Mouse (Mus musculus) left cerebral cortex, adult 8-10 months (tissue): Measurements from ENCODE around the gene Ssna1. TPM values are rescaled to one million over a fixed set of nuclear protein-coding genes. Genes with fewer than 3 reads are reported as not detected.
"Not testable (repeated sequence)": the region's sequence is repeated elsewhere in the genome, so short reads cannot be mapped to it uniquely, and the experiment has no call there.

Experiments used
- DNase-seq, 2 experiments: peaks; one replicate each; pipeline ENCODE4 v3.0.0; 2022; ENCODE audit warnings: low spot score in 2 of 2
- total RNA-seq, 4 experiments: library from RNA; stranded (reverse); gene quantifications; 2 replicates each; pipeline ENCODE4 v1.2.4; 2022

Ssna1 gene
- total RNA-seq, 4 experiments from 2014 or later, result 57.5 to 67.8 (median 62.1) TPM

DNA sequence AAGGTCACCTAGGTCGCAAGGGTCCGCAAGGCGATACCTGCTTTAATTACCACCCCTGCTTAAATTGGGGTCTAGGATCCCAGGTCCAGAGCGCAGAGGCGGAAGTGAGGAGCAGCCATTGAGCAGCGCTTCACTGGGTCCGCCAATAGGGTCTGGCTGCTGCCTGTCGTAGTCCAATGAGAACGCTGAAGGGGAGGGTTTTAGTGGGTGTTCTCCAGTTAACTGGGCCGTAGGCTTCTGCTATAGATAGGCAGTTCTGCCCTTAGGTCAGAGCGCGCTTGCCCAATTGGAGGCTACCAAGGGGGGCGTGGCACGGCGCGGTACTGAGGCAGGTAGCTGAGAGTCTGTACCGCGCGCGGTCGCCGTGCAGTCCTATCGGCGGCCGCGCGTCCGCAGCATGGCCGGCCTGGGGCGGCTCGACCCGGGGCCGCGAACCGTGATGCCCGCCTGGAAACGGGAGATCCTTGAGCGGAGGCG is 9.9 kb downstream of the Ssna1 start, which contains the start of gene Tprn:
TSS of gene Tprn (plus strand) at position 328 of the 477 bp plus-strand sequence.
- peak; percentile 76 to 98 for DNase-seq

DNA sequence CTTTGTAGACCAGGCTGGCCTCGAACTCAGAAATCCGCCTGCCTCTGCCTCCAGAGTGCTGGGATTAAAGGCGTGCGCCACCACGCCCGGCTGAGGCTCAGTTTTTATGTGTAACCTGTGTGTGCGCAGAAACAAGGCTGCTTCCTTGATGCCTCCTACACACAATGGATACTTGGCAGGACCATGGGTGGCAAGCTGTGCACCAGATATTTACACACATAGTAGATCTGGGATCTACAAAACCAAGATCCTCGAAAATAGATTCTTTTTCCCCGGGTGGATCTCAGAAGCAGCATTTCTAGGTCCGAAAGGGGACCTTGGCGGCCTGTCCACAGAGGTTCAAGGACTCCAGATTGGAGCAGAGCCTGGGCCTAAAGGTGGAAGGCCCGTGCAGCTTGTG is 10.4 kb downstream of the Ssna1 start:
- no peak for DNase-seq

DNA sequence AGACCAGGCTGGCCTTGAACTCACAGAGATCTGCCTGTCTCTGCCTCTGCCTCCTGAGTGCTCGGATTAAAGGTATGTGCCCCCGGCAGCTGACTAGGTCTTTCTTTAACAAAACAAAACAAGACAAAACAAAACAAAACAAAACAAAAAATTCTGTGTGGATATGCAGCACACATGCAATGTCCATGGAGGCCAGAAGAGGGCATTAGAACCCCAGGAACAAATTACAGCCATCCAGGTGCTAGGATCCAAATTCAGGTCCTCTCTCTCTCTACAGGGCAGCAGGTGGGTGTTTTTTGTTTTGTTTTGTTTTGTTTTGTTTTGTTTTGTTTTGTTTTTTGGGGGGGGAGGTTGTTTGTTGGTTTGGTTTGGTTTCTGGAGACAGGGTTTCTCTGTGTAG is 13.4 kb downstream of the Ssna1 start:
- DNase-seq, result no peak

DNA sequence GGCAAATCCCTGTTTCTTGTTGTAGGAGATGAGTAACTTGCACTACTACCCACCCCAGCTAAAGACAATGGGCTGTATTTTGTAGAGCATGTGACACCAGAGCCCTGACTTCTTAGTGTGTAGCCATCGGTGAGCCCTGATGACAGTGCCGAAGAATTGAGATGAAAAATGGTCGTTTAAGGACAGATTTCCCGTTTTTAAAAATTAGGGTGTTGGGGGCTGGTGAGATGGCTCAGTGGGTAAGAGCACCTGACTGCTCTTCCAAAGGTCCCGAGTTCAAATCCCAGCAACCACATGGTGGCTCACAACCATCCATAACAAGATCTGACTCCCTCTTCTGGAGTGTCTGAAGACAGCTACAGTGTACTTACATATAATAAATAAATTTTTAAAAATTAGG is 15.0 kb downstream of the Ssna1 start:
- not testable (repeated sequence) for DNase-seq

DNA sequence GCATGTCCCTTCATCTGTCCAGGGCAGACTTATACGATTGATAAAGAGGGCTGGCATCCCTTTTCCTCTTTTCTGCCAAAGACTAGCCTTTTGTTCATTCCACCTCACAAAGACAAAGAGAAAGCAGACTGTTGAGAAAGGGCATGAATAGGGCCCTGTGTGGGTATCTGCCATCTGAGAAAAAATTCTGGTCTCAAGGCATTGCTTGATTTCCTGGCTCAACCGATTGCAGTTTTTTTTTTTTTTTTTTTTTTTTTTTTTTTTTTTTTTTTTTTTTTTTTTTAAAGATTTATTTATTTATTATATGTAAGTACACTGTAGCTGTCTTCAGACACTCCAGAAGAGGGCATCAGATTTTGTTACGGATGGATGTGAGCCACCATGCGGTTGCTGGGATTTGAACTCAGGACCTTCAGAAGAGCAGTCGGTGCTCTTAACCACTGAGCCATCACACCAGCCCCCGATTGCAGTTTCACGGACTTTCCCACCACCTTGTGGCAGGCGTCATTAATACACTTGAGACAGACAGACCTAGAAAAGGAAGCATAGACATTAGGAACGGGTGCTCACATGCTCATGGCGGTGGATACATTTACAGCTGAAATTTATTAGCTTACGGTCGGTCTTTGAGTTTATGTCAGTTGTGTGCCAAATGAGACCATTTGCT is 15.7 kb downstream of the Ssna1 start:
- not testable (repeated sequence) for DNase-seq

DNA sequence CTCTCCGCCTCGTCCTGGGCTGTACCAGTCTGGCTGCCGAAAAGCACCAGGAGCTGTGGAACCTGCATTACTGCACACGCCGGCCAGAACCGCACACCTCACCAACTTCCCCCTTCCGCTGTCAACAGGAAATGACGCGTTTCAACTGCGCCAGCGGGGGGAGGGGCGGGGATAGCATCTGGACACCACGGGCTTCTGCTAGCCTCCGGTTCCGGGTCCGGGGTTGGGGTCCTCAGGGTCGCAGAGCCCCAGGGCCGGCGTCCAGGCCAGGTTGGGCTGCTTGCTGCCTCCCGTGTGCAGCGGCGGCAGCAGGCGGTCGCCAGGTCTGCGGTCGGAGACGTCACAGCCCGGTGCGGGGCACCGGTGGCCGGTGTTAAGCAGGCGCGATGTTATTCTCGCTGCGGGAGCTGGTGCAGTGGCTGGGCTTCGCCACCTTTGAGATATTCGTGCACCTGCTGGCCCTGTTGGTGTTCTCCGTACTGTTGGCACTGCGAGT is 16.9 kb downstream of the Ssna1 start, which contains the start of gene Tmem203:
TSS of gene Tmem203 (plus strand) at position 156 of the 496 bp plus-strand sequence.
- peak; percentile 77 to 83 for DNase-seq

DNA sequence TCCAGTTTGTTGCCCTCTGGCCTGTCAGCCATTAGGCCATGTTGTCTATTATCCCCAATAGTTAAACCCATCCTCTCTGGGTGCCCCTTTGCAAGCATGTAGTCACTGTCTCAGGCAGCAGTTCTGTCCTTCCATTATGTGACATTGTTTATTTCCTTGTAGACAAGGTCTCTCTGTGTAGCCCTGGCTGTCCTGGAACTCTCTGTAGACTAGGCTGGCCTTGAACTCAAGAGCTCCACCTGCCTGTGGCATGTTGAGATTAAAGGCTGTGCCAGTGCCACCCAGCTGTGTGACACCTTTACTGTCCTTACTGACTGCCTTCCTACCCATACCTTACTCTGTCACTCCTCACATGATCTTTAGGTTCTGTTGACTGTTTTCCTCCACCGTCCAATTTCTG is 19.9 kb downstream of the Ssna1 start:
- no peak for DNase-seq

DNA sequence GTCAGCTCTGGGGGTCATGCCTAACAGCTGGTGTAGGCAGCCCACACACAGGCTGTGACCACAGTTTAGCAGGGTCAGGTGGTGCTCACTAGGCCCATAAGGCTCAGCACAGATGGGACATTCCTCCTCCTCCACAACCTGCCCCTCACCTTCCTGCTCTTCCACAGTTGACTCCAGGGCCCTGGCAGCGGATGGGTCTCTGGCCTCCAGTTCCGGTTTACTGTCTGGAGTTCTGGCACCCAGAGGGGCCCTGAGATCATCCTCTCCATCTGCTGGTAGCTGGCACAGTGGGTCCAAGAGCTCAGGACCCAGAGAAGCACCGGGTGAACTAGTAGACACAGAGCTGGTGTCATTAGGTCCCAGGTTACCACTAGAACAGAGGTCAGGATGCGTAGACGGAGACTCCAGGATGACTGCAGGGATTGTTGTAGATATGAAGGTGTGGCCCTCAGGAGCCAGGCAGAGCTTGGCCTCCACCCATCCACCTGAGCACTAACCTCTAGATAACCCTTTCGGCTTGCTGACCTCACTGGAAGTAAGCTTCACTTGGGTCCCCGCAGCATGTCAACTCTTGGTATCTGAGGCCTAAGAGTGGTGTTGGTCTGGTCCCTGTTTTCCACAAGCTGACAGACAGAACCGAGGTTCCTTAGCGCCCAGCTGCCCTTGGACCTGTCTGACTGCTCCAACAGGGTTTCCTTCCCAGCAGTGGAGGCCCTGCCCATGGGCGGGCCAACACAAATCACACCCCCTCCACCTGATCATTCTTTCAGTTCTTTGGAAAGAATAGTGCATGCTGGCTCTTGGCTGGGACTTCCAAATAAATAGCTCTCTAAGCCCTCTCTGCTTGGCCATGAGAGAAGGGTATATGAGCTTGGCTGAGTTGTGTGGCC is 25.8 kb downstream of the Ssna1 start, which contains the start of gene AL732309.1:
TSS of gene AL732309.1 (minus strand) at position 681 of the 890 bp plus-strand sequence.
- no peak for DNase-seq

DNA sequence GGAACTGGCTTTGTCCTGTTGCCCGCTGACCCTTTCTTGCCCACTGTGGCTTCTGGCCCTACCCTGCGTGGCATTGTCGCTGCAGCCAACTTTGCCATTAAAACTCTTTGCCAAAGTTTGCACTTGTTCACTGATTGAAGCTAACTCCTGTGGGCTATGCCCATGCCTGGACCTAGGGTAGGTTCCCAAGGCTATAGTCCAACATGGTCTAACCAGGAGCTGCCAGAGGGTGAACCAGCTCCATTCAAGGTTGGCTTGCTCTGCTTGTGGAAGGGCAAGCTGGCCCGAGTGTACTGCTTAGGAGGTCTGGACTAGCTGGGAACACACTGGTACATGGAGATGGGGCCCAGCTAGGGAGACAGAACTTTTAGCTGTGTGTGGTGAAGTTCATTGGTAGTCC is 28.1 kb downstream of the Ssna1 start:
- DNase-seq, result no peak

DNA sequence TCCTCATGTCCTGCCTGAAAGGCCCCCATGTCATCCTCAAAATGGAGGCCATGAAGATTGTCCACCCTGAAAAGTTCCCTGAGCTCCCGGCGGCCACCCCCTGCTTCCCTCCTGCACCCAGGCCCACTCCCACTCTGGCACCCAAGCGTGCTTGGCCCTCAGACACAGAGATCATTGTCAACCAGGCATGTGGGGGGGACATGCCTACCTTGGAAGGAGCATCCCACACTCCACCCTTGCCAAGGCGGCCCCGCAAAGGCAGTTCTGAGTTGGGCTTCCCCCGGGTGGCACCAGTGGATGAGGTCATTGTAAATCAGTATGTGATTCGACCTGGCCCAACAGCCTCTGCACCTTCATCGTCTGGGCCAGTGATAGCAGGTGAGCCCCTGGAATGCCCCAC is 28.9 kb downstream of the Ssna1 start:
- no peak for DNase-seq

DNA sequence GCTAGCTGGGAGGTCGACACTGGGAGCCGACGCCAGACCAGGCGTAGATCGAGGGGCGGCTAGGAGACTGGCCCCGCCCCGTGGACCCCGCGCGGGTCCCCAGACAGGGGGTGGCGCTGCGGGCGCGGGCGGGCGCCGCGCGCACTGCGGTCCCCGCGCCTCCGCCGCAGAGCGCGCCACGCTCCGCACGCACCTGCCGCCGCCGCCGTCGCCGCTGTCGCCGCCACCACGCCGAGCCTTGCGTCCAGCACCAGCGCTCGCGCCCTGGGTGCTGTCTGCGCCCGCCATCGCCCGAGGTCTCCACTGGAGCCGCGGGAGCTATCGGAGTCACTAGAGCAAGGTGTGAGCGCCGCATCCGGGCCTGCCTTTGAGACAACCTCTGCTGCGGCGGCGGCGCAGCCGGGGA is 30.1 kb downstream of the Ssna1 start, which contains the start of the genes Rnf208 and Cysrt1:
TSS of gene Rnf208 (plus strand) at position 155 of the 406 bp plus-strand sequence.
TSS of gene Cysrt1 (minus strand) at position 352 of the 406 bp plus-strand sequence.
- DNase-seq, result no peak

DNA sequence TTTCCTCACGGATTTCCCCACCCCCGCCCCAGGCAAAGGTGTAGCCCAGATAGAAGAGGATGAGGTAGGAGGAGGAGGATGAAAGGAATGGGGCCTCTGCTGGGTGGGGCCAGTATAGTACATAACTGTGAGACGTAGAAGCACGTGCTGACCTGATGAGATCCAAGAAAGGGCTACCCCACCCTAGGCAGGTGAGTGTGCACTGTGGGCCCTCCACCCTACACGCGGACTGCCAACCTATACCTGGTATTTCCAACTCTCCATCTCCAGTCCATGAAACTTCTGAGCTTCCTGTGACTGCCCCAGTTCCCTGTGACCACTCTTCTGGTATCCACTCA is 30.8 kb downstream of the Ssna1 start:
- no peak for DNase-seq

DNA sequence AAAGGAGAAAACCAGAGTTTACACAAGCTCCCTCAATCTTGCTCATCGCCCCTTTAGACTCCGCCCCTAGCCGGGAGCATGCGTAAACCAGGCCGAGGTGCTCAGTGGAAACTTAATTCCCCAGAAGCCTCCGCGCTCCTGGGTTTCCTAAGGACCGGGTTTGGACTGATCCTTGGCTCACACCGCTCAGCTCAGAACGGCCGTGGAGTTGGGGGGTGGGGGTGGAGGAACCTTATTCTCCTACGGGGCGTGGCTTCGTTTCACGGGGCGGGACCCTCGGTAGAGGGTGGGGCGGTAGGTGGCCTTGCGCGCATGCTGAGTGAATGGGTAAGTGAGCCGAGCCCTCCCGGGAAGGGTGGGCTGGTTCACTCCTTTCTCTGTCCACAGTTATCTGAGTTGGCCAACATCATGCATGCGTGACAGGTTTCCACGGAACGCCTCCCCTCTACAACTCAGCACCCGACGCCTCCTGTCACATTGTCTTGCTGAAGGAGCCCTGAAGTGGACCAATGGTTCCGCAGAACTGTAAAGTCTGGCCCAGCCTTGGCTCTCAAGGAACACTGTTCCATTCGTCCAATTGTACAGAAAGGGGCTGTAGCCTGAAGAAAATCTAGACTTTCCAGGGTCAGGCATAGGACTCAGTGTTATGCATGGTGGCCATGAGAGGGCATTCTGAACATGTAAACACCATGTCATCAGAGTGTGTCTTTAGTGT is 31.4 kb downstream of the Ssna1 start:
- DNase-seq, result peak in 1 of 2 experiments; percentile 68

DNA sequence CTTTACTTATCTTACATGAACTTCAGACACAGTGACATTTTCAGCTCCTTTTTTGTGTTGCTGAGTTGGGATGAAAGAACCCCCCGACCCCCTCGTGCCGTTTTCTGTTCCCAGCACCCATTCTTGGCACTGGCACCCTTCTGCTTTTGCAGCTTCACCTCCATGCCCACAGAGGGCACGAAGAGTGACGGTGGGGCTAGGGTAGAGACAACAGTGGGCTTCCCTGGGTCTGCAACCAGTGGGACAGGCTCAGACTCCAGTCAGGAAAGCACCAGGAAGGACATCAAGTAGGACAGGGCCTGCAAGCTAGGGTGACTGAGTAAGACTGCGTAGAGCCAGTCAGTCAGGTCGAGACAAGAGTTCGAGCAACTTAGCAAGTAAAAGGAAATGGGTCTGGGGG is 31.9 kb downstream of the Ssna1 start:
- DNase-seq, result no peak

DNA sequence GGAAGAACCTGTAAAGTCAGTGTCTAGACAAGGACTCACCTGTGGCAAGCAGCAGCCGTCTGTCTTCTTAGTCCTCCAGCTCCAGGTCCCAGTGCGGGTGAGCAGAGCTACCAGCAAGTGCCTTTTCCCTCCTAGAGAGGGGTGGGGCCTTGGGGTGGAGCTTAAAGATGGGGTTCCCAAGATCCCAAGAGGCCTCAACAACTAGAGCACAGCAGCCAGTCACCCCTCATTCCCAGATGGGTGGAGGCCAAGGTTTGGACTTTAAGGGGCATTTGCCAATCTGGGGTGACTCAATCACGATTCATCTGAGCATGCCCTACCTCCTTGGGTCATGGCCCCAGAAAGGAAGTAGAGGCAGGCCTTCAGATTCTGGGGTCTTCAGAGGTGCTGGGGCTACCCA is 32.5 kb downstream of the Ssna1 start:
- no peak for DNase-seq

DNA sequence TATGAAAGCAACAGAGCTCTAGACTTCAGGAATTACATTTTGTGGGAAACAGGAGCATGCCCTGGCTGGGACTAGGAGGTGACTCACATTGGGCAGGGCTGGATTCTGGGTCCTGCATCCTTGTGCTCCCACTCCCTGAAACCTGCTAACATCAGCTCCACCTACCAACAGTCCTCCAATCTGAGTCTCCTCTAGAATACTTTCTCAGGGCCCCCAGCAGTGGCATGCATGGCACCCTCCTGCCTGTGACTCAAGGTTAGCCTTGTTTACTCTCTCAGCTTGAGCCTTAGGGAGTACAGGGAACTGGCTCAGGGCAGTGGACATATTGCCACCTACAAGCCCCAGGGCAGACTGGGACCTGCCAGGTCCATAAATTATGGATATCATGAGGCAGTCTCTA is 34.1 kb downstream of the Ssna1 start:
- DNase-seq, result no peak

DNA sequence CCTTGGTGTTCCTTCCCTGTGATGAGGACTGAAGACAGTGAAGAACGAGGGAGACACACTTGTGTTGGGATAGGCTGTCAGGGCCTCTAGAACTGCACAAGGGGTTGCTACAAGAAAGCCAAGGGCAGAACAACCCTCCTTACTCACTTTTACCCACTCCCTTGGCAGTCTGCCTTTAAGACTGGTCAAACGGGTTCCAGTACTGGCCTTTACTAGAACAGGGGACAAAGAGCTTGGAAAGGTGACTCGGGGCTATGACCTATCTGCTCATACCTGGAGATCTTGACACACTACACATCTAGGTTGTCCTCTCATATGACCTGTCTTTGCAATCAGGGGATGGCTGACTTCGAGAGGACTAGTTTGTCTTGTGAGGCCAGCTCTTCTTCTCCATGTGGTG is 34.7 kb downstream of the Ssna1 start:
- no peak for DNase-seq

DNA sequence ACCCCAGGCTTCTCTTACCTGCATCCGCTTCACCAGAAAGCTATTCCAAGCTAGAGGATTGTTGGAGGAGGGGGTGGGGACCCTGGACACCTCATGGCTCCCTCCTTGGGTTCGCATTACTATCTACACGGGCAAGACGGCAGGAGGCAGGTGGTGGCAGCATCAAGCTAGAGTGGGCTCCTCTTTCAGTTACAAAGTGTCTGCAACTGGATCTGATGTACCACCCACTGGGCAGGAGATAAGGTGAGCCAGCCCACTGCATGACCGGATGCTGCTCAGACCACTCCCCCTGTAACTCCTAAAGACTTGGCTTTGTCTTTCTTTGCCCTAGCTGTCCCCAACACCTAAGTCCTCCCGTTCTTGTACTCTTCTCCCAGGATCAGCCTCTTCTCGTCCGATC is 35.6 kb downstream of the Ssna1 start, which contains the start of gene Rnf224:
TSS of gene Rnf224 (minus strand) at position 174 of the 400 bp plus-strand sequence.
- DNase-seq, result no peak

DNA sequence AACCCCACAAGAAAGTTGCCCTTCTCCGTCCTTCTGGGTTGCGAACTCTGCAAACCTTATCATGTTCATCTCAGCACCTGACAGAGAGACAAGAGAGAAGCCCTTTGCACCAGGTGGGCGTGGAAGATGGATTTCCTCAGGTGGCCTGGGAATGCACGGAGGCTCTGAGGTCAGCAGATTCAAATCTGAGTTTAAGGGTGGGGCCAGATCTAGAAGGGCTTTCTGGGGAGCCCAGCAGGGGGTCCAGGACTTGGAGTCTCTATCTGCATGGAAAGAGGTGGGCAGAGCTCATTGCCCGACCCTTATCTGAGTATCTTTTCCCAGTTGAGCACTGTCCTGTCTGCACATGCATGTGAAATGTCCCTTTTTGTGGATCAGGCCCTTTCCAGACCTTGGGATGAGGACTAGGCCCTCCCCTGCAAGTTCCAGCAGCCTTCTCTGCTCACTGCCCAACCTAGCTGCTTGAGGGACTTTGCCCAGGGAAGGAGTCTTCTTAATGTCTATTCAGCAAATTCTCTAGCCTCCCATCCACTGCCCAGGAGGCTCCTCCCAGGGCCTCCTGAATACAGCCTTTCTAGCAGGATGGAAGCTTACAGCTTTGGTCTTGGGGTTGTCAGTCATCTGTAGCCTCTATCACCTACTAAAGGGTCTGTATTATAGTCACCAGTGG is 37.6 kb downstream of the Ssna1 start:
- no peak for DNase-seq

DNA sequence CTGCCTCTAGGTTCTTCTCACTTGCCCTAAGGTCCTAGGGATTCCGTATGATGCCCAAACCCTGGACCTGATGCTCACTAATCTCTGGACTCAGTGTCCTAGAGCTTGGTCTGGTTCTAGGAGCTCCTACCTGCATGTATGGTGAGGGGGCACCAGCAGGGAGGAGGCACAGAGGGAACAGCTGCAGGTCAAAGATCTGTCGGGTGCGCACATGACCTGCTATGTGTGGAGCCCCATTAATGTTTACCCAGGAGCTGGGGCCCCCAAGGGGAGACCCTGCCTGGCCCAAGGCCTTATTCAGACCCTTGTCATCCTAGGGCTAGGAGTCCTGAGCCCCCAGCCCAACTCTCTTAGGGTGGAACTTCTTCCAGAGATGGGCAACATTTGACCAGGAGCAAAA is 38.2 kb downstream of the Ssna1 start, which contains the start of gene Slc34a3:
TSS of gene Slc34a3 (minus strand) at position 315 of the 400 bp plus-strand sequence.
- no peak for DNase-seq

DNA sequence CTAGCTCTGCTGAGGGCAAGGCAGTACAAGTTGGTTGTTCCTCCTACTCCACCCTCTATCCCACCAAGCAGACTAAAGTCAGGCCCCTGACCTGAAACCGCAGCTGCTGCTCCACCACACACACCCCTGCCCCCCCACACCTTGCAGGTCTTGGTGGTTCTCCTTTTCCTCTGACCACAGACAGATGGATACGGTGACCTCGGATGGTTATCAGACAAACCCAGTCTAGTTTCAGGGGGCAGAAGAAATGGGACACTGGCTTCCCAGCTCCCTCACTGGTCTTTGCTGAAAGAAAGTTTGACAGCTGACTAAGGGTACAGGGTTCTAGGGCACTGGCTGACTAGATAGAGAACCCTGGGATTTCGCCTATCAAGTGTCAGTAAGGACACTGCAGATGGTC is 38.8 kb downstream of the Ssna1 start:
- no peak for DNase-seq
